Mouse (Mus musculus) kidney, postnatal 25 days (tissue): Measurements from ENCODE around the gene Ina.

Experiments used
- DNase-seq, 2 experiments: peaks; one replicate each; pipeline ENCODE4 v3.0.0; 2021; ENCODE audit warnings: mixed read lengths in 2 of 2

Ina gene

GRCm38 (mm10) chr19:47015396-47015795 lies 898 bp downstream of the Ina start:
- DNase-seq, result no peak

GRCm38 (mm10) chr19:47015965-47016364 lies 1.5 kb downstream of the Ina start:
- DNase-seq, result no peak

- peak; percentile 83 to 91 for DNase-seq
These were observed 2.0 kb downstream of the Ina start for GRCm38 (mm10) chr19:47016487-47016886.

- DNase-seq, result no peak
These were observed 3.3 kb downstream of the Ina start for GRCm38 (mm10) chr19:47017831-47018230.

- no peak for DNase-seq
These were observed 3.8 kb downstream of the Ina start for GRCm38 (mm10) chr19:47018330-47018729.

- no peak for DNase-seq
These were observed 4.8 kb downstream of the Ina start for GRCm38 (mm10) chr19:47019326-47019725.

GRCm38 (mm10) chr19:47022709-47023108 lies 8.2 kb downstream of the Ina start:
- no peak for DNase-seq

- no peak for DNase-seq
These were observed 9.0 kb downstream of the Ina start for GRCm38 (mm10) chr19:47023546-47023945.

GRCm38 (mm10) chr19:47024954-47025353 lies 10.5 kb downstream of the Ina start:
- no peak for DNase-seq

GRCm38 (mm10) chr19:47026513-47026912 lies 12.0 kb downstream of the Ina start:
- DNase-seq, result no peak

GRCm38 (mm10) chr19:47029796-47030195 lies 15.3 kb downstream of the Ina start:
- no peak for DNase-seq

GRCm38 (mm10) chr19:47031770-47032169 lies 17.3 kb downstream of the Ina start:
- DNase-seq, result no peak

- DNase-seq, result no peak
These were observed 20.4 kb downstream of the Ina start for GRCm38 (mm10) chr19:47034916-47035315.

- no peak for DNase-seq
These were observed 22.1 kb downstream of the Ina start for GRCm38 (mm10) chr19:47036596-47036995.

GRCm38 (mm10) chr19:47040720-47041473 lies 26.4 kb downstream of the Ina start:
- no peak for DNase-seq

- DNase-seq, result no peak
These were observed 29.1 kb downstream of the Ina start for GRCm38 (mm10) chr19:47043608-47044007.

- no peak for DNase-seq
These were observed 31.8 kb downstream of the Ina start for GRCm38 (mm10) chr19:47046343-47046742.

GRCm38 (mm10) chr19:47047236-47047833 lies 32.8 kb downstream of the Ina start:
- DNase-seq, result no peak

GRCm38 (mm10) chr19:47049061-47049460 lies 34.6 kb downstream of the Ina start:
- DNase-seq, result no peak

- DNase-seq, result no peak
These were observed 35.3 kb downstream of the Ina start for GRCm38 (mm10) chr19:47049840-47050239.

- peak; percentile 84 to 94 for DNase-seq
These were observed 36.0 kb downstream of the Ina start, which contains the start of gene Pcgf6 for GRCm38 (mm10) chr19:47050271-47051032. Gene Pcgf6 (minus strand): TSS chr19:47050906.

- no peak for DNase-seq
These were observed 38.4 kb downstream of the Ina start for GRCm38 (mm10) chr19:47052927-47053326.

GRCm38 (mm10) chr19:47053471-47053870 lies 39.0 kb downstream of the Ina start:
- peak; percentile 58 to 76 for DNase-seq

- no peak for DNase-seq
These were observed 43.2 kb downstream of the Ina start for GRCm38 (mm10) chr19:47057684-47058083.
